Mouse (Mus musculus) liver, postnatal 0 days (tissue): Measurements from ENCODE around the gene Dtnb. TPM values are rescaled to one million over a fixed set of nuclear protein-coding genes. Genes with fewer than 3 reads are reported as not detected.

Experiments used
- ATAC-seq: fragments of 200-750 bp; cut with Nextera tagmentation; 2 replicates; pipeline ENCODE4 v1.8.0; 2017; ENCODE audit warnings: mild to moderate bottlenecking, moderate library complexity
- DNase-seq: peaks from one replicate; pipeline ENCODE4 v3.0.0-alpha.2; 2016
- H3K27ac ChIP-seq: fragments of 300-500 bp; sonication (generic); 2 replicates; pipeline ENCODE4 v1.5.1; 2014; ENCODE audit warnings: antibody characterized with exemption, moderate library complexity, mild to moderate bottlenecking, low read depth
- H3K27me3 ChIP-seq: fragments of 300-500 bp; sonication (generic); 2 replicates; pipeline ENCODE4 v1.6.1; 2014; ENCODE audit warnings: low read length, control low read depth, mixed read lengths; ENCODE audit not compliant: insufficient read depth
- H3K36me3 ChIP-seq: fragments of 300-500 bp; sonication (generic); replicated peaks from 2 replicates; pipeline ENCODE4 v1.6.1; 2014; ENCODE audit warnings: mild to moderate bottlenecking, control low read depth, low read length, moderate library complexity, mixed read lengths; ENCODE audit not compliant: insufficient read depth
- H3K4me1 ChIP-seq: fragments of 300-500 bp; sonication (generic); 2 replicates; pipeline ENCODE4 v1.6.1; 2014; ENCODE audit warnings: antibody characterized with exemption, mild to moderate bottlenecking, control low read depth; ENCODE audit not compliant: insufficient read depth
- H3K4me2 ChIP-seq: fragments of 300-500 bp; sonication (generic); 2 replicates; pipeline ENCODE4 v1.6.1; 2014; ENCODE audit warnings: low read depth, mild to moderate bottlenecking, low read length, moderate library complexity, mixed read lengths
- H3K4me3 ChIP-seq: fragments of 300-500 bp; sonication (generic); 2 replicates; pipeline ENCODE4 v1.5.1; 2014; ENCODE audit warnings: low read depth, low read length
- H3K9ac ChIP-seq: fragments of 300-500 bp; sonication (generic); replicated peaks from 2 replicates; pipeline ENCODE4 v1.6.1; 2014; ENCODE audit warnings: mild to moderate bottlenecking, moderate library complexity
- H3K9me3 ChIP-seq: fragments of 300-500 bp; sonication (generic); 2 replicates; pipeline ENCODE4 v1.6.1; 2016; ENCODE audit warnings: mild to moderate bottlenecking, control low read depth, low read length, mixed read lengths
- CTCF ChIP-seq: sonication (generic); IDR thresholded peaks from 2 replicates; pipeline ENCODE4 v1.5.1; 2016; ENCODE audit warnings: antibody characterized with exemption, low read depth
- EP300 ChIP-seq: IDR thresholded peaks from 2 replicates; pipeline ENCODE4 v1.6.1; 2016; ENCODE audit warnings: antibody characterized with exemption, low read depth, mild to moderate bottlenecking
- WGBS: fragments of 180-500 bp; shearing (Covaris S2); extraction: QIAGEN DNeasy Blood & Tissue Kit; methylation state at CpG from one replicate; pipeline ENCODE4 v1.1.7; 2014; ENCODE audit not compliant: insufficient replicate concordance; 5-methylcytosine and 5-hydroxymethylcytosine counted together
- polyA plus RNA-seq: library from polyadenylated mRNA; unstranded; fragments of >200 nt; fragmentation: Nextera tagmentation; extraction: Ambion mirVana; gene quantifications from 2 replicates; pipeline ENCODE4 v1.2.1, GENCODE M21; 2015

Dtnb gene
- polyA plus RNA-seq, 1 experiment from 2014 or later: 15.7 TPM

GRCm38 (mm10) chr12:3563659-3564058 lies 8.5 kb upstream of the Dtnb start:
- no peak overlapping the region for H3K27ac ChIP-seq

DNA sequence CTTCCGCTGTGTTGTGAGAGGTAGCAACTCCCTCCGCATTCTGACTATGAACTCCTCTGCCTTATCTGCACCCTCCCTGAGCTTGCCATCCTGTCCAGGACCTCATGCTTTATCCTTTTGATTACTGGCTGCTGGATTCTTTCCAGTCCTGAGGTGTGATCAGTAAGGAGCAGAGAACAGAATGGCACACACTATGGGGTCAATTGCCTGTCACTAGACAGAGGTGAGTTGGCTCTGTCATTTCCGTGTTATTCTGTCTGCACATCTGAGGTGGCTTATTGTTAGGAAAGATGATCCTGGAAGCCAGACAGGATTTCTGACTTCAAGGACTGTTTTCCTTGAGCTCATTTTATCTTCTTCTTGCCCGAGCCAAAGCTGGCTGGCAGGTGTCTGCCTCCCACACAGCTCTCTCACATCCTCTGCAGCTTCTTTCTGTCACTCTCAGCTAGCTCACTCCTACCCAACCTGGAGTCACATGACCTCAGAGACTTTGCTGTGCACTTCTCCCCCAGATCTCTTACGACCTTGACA lies 3.7 kb upstream of the Dtnb start:
- Histone ChIP-seq H3K9ac (no peak overlapping the region), H3K27me3 (no peaks in the 10 kb centered on the region), H3K4me3 (no peak overlapping the region), H3K4me1 (peaks cover 8% of the 10 kb centered on the region), H3K27ac (no peak overlapping the region), H3K9me3 (no peaks in the 10 kb centered on the region), H3K36me3 (no peaks in the 10 kb centered on the region), H3K4me2 (no peak overlapping the region)
- WGBS: 60% methylated on average over 5 of the region's 5 CpGs
- no peak for DNase-seq
- ATAC-seq: no peak
- TF ChIP-seq EP300 (no peak), CTCF (no peak)

More at GRCm38 (mm10) chr12:3563659-3564058, 8.5 kb upstream of the Dtnb start:
- Histone ChIP-seq H3K4me2 (no peak overlapping the region), H3K9me3 (no peaks in the 10 kb centered on the region), H3K27me3 (no peaks in the 10 kb centered on the region), H3K36me3 (no peaks in the 10 kb centered on the region), H3K9ac (no peak overlapping the region), H3K4me3 (no peak overlapping the region), H3K4me1 (no peaks in the 10 kb centered on the region)
- WGBS: 74% methylated on average over 4 of the region's 4 CpGs
- no peak for DNase-seq
- no peak for ATAC-seq
- TF ChIP-seq EP300: no peak
- no peak for TF ChIP-seq CTCF

DNA sequence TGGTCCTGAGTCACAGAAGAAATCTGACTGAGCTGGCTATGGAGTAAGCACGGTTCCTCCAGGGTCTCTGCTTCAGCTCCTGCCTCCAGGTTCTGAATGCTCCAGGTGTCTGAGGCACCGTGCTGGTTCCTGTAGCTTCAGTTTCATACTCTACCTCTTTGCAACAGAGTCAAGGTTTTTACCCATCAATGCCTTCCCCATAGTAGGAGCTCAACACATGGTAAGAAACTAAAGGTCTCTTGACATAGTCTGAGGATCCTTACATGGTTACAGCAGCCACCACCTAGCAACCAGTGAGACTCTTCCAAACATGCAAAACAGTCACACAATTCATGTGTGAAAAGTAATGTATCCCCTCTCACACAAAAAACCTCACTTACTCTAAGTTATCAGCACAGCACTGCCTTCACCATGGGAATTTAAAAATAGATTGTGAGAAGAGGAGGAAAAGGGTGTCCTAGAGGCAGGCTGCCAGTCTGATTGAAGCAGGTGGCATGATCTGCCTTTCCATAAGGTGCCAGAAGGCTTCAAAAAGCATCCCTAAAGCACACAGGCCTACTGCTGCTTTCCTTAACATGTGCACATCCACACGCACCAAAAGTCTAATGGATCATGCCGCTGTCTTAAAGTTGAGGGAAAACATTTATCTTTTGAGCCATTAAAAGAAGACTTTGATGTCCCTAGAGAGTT lies 1.3 kb upstream of the Dtnb start:
- no peak overlapping the region for H3K4me2 ChIP-seq
- no peaks in the 10 kb centered on the region for H3K27me3 ChIP-seq
- H3K4me1 ChIP-seq: peaks cover 10% of the 10 kb centered on the region
- no peak for ATAC-seq
- WGBS: 80% methylated on average over 4 of the region's 4 CpGs
- no peak for DNase-seq
- no peak overlapping the region for H3K27ac ChIP-seq
- H3K9ac ChIP-seq: no peak overlapping the region
- no peak for TF ChIP-seq EP300
- TF ChIP-seq CTCF: no peak
- no peaks in the 10 kb centered on the region for H3K36me3 ChIP-seq
- H3K4me3 ChIP-seq: no peak overlapping the region
- no peaks in the 10 kb centered on the region for H3K9me3 ChIP-seq

DNA sequence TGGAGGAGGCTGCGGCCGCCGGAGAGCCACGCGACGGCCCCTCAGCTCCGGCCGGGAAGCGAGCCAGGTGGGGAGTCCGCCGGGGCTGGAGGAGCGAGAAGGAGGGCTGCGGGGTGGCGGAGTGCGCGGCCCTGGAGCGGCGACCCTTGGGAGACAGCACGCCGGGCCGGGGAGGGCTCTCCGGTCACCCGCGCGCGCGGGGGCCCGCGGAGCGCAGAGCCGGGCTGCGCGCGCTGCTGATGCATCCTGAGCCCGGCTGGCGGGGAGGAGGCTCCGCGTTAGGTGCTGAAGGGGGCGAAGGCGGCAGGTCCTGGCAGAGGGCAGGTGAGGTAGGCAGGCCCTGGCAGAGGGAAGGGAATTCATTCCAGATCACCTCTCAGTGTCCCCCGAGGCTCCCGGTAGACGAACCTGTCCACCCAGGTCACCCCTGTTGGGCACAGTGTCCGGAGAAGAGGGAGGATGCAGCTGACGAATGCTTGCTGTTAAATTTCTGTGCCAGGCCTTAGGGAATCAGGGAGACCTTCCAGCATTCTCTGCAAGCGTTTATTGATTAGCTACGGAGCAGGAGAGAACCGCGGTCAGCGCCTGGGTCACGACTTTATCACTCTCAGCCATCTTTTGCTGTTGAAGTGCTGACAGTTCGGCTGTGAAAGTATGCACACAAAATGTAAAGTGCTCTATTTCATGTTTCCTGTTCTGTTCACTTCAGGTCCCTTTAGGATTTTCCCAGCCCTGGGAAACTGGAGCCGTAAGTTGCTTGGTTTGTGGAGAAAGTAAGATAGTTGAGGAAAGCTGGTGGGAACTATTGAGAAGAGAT lies 608 bp downstream of the Dtnb start:
- 3% methylated on average over 49 of the region's 53 CpGs for WGBS
- no peaks in the 10 kb centered on the region for H3K36me3 ChIP-seq
- H3K9me3 ChIP-seq: no peaks in the 10 kb centered on the region
- H3K4me3 ChIP-seq: peak overlapping the region; percentile 96
- H3K27ac ChIP-seq: peak overlapping the region; percentile 94
- H3K9ac ChIP-seq: peak overlapping the region; percentile 95
- TF ChIP-seq EP300 (no peak), CTCF (no peak)
- no peaks in the 10 kb centered on the region for H3K27me3 ChIP-seq
- peaks cover 21% of the 10 kb centered on the region for H3K4me1 ChIP-seq
- peak overlapping the region; percentile 86 for H3K4me2 ChIP-seq
- ATAC-seq: peak; percentile 83
- peak; percentile 62 for DNase-seq

- Histone ChIP-seq H3K27ac (0 out of 2 replicates have a peak overlapping the region, but pooled peaks have one; percentile 94), H3K4me3 (peak overlapping the region; percentile 96), H3K4me2 (peak overlapping the region; percentile 86), H3K9ac (peak overlapping the region; percentile 95), H3K4me1 (peaks cover 21% of the 10 kb centered on the region), H3K27me3 (no peaks in the 10 kb centered on the region), H3K9me3 (no peaks in the 10 kb centered on the region), H3K36me3 (no peaks in the 10 kb centered on the region)
- TF ChIP-seq EP300 (no peak), CTCF (no peak)
- ATAC-seq (no peak), DNase-seq (no peak)
- 44% methylated on average over 6 of the region's 6 CpGs for WGBS
Measured at GRCm38 (mm10) chr12:3573410-3573809, 1.2 kb downstream of the Dtnb start.

GRCm38 (mm10) chr12:3574670-3575069 lies 2.5 kb downstream of the Dtnb start:
- TF ChIP-seq CTCF: 0 out of 2 replicates have a peak, but pooled peaks have one; percentile 18
- TF ChIP-seq EP300: no peak

More at GRCm38 (mm10) chr12:3574670-3575069, 2.5 kb downstream of the Dtnb start:
- no peak for ATAC-seq
- Histone ChIP-seq H3K9me3 (no peaks in the 10 kb centered on the region), H3K36me3 (no peaks in the 10 kb centered on the region), H3K4me2 (no peak overlapping the region), H3K27me3 (no peaks in the 10 kb centered on the region), H3K27ac (no peak overlapping the region), H3K9ac (no peak overlapping the region), H3K4me1 (peaks cover 21% of the 10 kb centered on the region), H3K4me3 (no peak overlapping the region)
- DNase-seq: no peak
- WGBS: 86% methylated on average over 4 of the region's 4 CpGs
